Mouse (Mus musculus): ENCODE data around the gene Exd2.
A peak's percentile ranks its signal among the peaks of the same experiment; 100 is the strongest.

The Exd2 gene

GRCm38 (mm10) chr12:80495691-80496090 is 32.8 kb downstream of the Exd2 start:
- no peak for DNase-seq (ENCODE audit: low read depth, low spot score)

GRCm38 (mm10) chr12:80498356-80498755 is 35.5 kb downstream of the Exd2 start:
- no peak for DNase-seq (ENCODE audit: low read depth, low spot score)

GRCm38 (mm10) chr12:80500506-80500905 is 37.6 kb downstream of the Exd2 start:
- DNase-seq (ENCODE audit: low read depth, low spot score), result no peak

DNA sequence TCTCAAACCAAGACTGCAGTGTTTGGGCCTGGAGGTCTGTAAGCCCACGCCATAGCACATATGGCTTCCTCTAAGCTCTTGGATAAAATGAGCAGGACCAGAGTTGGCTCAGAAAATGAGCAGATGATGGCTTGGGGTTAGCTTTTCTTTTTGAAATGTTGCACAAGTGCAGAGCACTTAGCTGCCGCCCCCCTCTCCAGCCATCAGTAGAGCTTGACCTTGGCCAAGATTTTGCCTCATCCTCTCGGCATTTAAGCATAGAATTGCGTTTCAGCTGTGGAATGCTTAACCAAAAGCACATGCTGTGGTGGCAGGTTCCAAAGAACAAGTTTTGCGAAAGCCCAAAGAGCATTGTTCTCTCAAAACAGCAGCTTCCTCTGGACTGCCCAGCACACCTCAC is 41.8 kb downstream of the Exd2 start:
- no peak for DNase-seq (ENCODE audit: low read depth, low spot score)

- DNase-seq (ENCODE audit: low read depth, low spot score), result no peak
Observed at GRCm38 (mm10) chr12:80507041-80507745, 44.3 kb downstream of the Exd2 start.

GRCm38 (mm10) chr12:80517977-80518376 is 55.1 kb downstream of the Exd2 start, which contains the start of gene Galnt16:
Galnt16 (plus strand) TSS chr12:80518277.
- DNase-seq (ENCODE audit: low read depth, low spot score), result no peak

GRCm38 (mm10) chr12:80518393-80518756 is 55.5 kb downstream of the Exd2 start:
- DNase-seq (ENCODE audit: low read depth, low spot score), result no peak

DNA sequence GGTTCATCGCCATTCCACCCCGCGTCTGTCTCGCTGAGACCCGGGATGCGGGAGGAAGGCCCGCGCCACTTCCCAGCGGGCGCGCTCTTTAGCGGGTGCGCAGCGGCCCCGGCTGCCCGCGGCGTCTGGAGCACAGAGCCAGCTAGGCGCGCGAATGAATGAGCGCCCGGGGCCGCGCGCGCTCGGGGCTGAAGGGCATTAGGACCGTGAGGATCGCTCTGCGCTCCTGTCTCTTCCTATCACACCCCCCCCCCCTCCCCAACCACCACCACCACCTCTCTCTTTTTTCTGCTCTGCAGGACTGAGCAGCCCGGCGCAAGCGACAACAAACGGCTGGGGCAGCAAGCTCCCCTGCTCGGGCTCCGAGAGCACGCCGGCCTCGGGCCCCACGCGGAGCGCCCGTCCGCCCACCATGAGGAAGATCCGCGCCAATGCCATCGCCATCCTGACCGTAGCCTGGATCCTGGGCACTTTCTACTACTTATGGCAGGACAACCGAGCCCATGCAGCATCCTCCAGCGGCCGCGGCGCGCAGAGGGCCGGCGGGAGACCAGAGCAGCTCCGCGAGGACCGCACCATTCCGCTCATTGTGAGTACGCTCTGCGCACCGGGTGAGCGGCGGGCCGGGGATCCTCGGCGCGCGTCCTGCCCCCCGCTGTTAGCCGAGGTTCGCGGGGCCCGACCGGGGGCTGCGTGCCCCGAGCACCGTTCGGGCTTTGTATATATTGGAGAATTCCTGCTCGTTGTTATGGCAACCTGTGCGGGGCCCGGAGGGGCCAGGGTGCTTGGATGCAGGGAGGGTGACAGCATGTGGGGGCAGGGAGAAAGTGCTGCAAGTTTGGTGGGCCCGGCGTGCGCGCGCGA is 56.1 kb downstream of the Exd2 start:
- peak; percentile 32 for DNase-seq (ENCODE audit: low read depth, low spot score)

DNA sequence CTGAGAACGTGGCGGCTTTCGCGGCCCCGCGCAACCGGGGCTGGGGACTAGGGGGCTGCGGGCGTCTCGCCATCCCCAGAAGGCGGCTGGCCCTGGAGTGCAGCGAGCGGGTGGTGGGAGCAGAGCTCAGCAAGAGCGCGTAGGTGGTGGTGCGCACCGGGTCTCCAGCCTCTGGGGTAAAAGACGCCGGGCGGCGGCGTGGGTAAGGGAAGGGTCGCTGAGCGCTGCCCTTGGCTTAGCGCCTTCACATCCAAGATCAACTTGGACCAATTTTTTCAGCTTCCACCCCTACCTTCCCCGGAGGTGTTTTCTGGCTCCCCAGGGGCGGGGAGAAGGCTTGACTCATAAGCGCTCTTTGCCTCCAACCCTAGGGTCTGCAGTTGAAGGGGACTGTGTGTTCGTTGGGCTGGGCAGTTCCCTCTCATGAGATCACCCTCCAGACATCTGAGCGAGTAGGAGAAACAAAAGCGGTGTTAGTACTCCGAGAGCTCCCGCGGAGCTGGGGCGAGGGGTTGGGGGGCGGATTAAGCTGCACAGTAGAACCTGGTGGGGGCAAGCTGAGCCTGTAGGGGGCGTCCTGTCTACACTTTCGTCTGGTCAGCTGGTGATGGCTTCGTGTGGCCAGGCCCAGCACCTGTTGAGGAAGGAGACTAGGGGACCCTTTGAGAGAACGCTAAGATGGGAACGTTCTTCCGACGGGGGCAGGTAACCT is 56.9 kb downstream of the Exd2 start:
- no peak for DNase-seq (ENCODE audit: low read depth, low spot score)

GRCm38 (mm10) chr12:80522006-80522405 is 59.1 kb downstream of the Exd2 start:
- DNase-seq (ENCODE audit: low read depth, low spot score), result no peak

- DNase-seq (ENCODE audit: low read depth, low spot score), result no peak
Observed at GRCm38 (mm10) chr12:80524276-80524921, 61.5 kb downstream of the Exd2 start.

GRCm38 (mm10) chr12:80525513-80525912 is 62.6 kb downstream of the Exd2 start:
- DNase-seq (ENCODE audit: low read depth, low spot score), result no peak

GRCm38 (mm10) chr12:80526511-80526910 is 63.6 kb downstream of the Exd2 start:
- no peak for DNase-seq (ENCODE audit: low read depth, low spot score)

DNA sequence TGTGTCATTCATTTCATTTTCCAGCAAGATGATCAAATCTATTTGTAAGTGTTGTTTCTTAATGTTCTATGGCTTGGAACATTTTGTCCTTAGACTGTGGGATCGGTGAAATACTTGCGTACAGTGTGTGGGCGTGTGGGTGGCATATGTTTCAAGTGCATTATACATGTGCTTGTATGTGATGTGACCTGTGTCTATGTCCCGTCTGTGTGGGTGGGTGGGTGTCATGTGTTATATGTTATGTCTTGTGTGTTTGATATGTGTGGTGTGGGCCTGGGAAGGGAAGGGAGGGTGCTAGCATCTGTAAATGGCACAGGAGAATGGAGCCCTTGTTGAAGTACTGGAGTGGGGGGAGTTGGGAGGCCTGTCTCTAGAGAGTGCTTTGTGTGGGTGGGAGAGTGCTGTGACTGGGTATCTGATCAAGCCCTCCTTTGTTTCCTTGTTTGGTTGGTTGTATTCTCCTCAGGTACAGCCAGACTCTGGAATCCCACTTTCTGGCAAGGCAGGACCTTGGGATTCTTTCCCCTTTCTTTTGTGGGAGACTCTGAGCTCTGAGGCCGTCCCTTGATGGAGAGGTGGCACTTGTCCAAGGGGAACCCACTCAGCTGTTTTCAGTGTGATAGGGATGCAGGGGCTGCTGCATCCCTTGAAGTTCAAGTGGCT is 65.0 kb downstream of the Exd2 start:
- DNase-seq (ENCODE audit: low read depth, low spot score), result no peak

DNA sequence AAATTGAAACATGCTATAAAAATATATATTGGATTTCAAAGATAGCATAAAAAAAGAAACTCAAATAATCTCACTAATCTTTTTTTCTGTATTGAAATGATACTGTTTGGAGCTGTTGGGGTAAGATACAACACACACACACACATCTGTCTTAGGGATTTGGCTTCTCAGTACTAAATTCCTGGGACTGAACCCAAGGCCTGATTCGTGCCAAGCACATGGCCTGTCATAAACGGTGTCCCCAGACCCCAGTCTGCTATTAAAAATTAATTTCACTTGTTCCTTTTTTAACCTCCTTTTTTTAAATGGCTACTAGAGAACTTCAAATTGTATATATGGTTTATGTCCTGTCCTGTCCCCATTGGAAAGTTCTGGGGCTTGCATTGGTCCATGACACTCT is 67.2 kb downstream of the Exd2 start:
- DNase-seq (ENCODE audit: low read depth, low spot score), result no peak

- DNase-seq (ENCODE audit: low read depth, low spot score), result no peak
Observed at GRCm38 (mm10) chr12:80530630-80531029, 67.7 kb downstream of the Exd2 start.

DNA sequence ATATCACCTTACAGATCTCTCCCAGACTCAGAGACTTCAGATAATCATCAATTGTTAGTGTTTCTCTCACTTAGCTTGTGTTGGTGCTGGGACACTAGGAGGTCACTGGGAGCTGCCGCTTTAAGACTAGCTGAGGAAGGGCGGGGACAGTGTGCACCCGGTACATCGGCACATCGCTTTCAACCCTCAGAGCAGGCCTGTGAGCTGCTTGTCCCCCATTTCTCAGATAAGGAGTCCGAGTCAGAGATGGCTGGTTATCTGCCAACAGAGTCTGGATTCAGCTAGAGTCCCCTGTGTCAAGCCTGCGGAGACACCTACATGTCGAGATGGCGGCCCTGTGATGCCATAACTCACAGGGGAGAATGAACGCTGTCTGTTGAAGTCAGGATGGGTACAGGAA is 68.7 kb downstream of the Exd2 start:
- DNase-seq (ENCODE audit: low read depth, low spot score), result no peak

- DNase-seq (ENCODE audit: low read depth, low spot score), result no peak
Observed at GRCm38 (mm10) chr12:80533876-80534275, 71.0 kb downstream of the Exd2 start.

DNA sequence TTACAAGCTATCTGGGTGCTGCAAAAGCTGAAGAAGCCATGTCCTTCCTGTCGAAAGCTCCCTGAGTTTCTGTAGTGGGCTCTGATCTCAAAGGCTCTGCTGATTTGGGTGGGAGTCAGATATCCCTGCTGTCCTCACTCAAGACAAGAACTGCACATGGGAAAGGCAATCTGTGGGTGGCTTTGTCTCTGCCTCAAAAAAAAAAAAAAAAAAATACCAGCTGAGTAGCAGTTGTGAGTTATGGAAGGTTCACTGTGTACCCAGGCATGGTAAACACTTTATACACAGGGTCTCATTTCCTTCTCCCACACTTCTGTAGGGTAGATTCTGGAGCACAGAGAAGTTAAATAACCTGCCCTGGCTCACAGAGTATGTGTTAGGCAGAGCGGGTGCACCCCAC is 74.4 kb downstream of the Exd2 start:
- no peak for DNase-seq (ENCODE audit: low read depth, low spot score)

- no peak for DNase-seq (ENCODE audit: low read depth, low spot score)
Observed at GRCm38 (mm10) chr12:80538311-80538710, 75.4 kb downstream of the Exd2 start.

DNA sequence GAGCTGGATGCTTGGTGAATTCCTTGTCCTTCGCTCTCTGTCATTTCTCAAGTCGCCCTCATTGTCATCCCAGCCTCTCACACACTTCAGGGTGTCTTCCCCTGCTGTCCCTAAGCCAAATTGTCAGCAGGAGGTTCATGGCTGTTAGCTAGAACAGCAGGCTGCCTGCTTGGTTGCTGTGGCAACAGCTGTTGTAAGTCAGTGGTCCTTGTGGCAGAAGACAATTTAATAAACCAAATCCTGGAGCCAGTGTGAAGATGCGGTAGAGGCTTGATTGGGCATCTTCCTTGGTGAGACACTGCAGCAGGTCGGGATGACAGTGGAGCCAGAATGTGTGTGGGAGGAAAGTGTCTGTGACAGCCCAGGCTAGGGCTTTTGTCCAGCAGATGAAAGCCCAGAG is 82.4 kb downstream of the Exd2 start:
- no peak for DNase-seq (ENCODE audit: low read depth, low spot score)

Measured in retina, postnatal 7 days (tissue).